Mouse (Mus musculus) midbrain, postnatal 0 days (tissue): ENCODE results near the gene Cap1. TPM values are rescaled to one million over a fixed set of nuclear protein-coding genes. Genes with fewer than 3 reads are reported as not detected.
A peak's percentile ranks its signal among the peaks of the same experiment; 100 is the strongest.

Experiments used
- ATAC-seq: fragments of 200-750 bp; cut with Nextera tagmentation; 2 replicates; pipeline ENCODE4 v1.8.0; 2017; ENCODE audit warnings: moderate number of reproducible peaks, mild to moderate bottlenecking, moderate TSS enrichment, moderate library complexity; ENCODE audit not compliant: low FRiP score
- DNase-seq: peaks from one replicate; pipeline ENCODE4 v3.0.0-alpha.2; 2015; ENCODE audit warnings: low spot score
- H3K27ac ChIP-seq: fragments of 300-500 bp; sonication (generic); 2 replicates; pipeline ENCODE4 v1.5.1; 2014; ENCODE audit warnings: low read depth, mild to moderate bottlenecking, low read length, mixed read lengths
- H3K27me3 ChIP-seq: fragments of 300-500 bp; sonication (generic); 2 replicates; pipeline ENCODE4 v1.6.1; 2014; ENCODE audit warnings: low read length, control low read depth, mixed read lengths; ENCODE audit not compliant: insufficient read depth
- H3K36me3 ChIP-seq: fragments of 300-500 bp; sonication (generic); 2 replicates; pipeline ENCODE4 v1.6.1; 2014; ENCODE audit warnings: low read length, control low read depth, mixed read lengths; ENCODE audit not compliant: insufficient read depth
- H3K4me1 ChIP-seq: fragments of 300-500 bp; sonication (generic); 2 replicates; pipeline ENCODE4 v1.6.1; 2014; ENCODE audit warnings: mild to moderate bottlenecking, control low read depth, antibody characterized with exemption, low read length, mixed read lengths; ENCODE audit not compliant: insufficient read depth
- H3K4me2 ChIP-seq: fragments of 300-500 bp; sonication (generic); 2 replicates; pipeline ENCODE4 v1.6.1; 2014; ENCODE audit warnings: low read depth, mild to moderate bottlenecking, low read length, mixed read lengths; ENCODE audit not compliant: poor library complexity, severe bottlenecking
- H3K4me3 ChIP-seq: fragments of 300-500 bp; sonication (generic); 2 replicates; pipeline ENCODE4 v1.5.1; 2014; ENCODE audit warnings: low read depth, mild to moderate bottlenecking, low read length, moderate library complexity
- H3K9ac ChIP-seq: fragments of 300-500 bp; sonication (generic); replicated peaks from 2 replicates; pipeline ENCODE4 v1.6.1; 2014; ENCODE audit warnings: mild to moderate bottlenecking, low read length, moderate library complexity, mixed read lengths; ENCODE audit not compliant: poor library complexity, severe bottlenecking
- H3K9me3 ChIP-seq: fragments of 300-500 bp; sonication (generic); 2 replicates; pipeline ENCODE4 v1.6.1; 2016; ENCODE audit warnings: low read length, control low read depth
- CTCF ChIP-seq: IDR thresholded peaks from 2 replicates; pipeline ENCODE4 v1.5.1; 2016; ENCODE audit warnings: antibody characterized with exemption, mild to moderate bottlenecking
- WGBS: fragments of 180-500 bp; shearing (Covaris S2); extraction: QIAGEN DNeasy Blood & Tissue Kit; methylation state at CpG from one replicate; pipeline ENCODE4 v1.1.7; 2014; 5-methylcytosine and 5-hydroxymethylcytosine counted together
- polyA plus RNA-seq: library from polyadenylated mRNA; unstranded; fragments of >200 nt; fragmentation: Nextera tagmentation; extraction: Ambion mirVana; gene quantifications from 2 replicates; pipeline ENCODE4 v1.2.1, GENCODE M21; 2015
- total RNA-seq: library from RNA; depleted of rRNA; stranded (reverse); fragments of >200 nt; gene quantifications from 2 replicates; pipeline ENCODE4 v1.2.3, GENCODE M21; 2014; rRNA removed

Gene Cap1
- 145 and 157 TPM in 2 replicates for total RNA-seq
- polyA plus RNA-seq: 58.9 and 60.9 TPM in 2 replicates

GRCm38 (mm10) chr4:122885768-122886578 lies at the start of gene Cap1:
Cap1 (minus strand) TSS chr4:122886056.
- peak within 1 kb of the TSS; percentile 64 for H3K4me2 ChIP-seq
- H3K36me3 ChIP-seq: no peaks in the 10 kb centered on the region
- no peak for TF ChIP-seq CTCF
- H3K9ac ChIP-seq: peak within 1 kb of the TSS; percentile 70
- H3K27ac ChIP-seq: peak within 1 kb of the TSS; percentile 98
- H3K4me3 ChIP-seq: peak within 1 kb of the TSS; percentile 72
- ATAC-seq (peak; percentile 95), DNase-seq (peak; percentile 100)
- no peaks in the 10 kb centered on the region for H3K9me3 ChIP-seq
- no peaks in the 10 kb centered on the region for H3K27me3 ChIP-seq
- WGBS: under 1% methylated on average over 49 of the region's 49 CpGs
- H3K4me1 ChIP-seq: peaks cover 7% of the 10 kb centered on the region; the same call in 1 of the 2 replicates

GRCm38 (mm10) chr4:122933857-122934256 lies 48.0 kb upstream of the Cap1 start:
- Histone ChIP-seq H3K4me1 (no peaks in the 10 kb centered on the region), H3K27me3 (no peaks in the 10 kb centered on the region), H3K27ac (no peak overlapping the region), H3K4me3 (no peak overlapping the region), H3K9ac (no peak overlapping the region), H3K9me3 (no peaks in the 10 kb centered on the region), H3K36me3 (no peaks in the 10 kb centered on the region), H3K4me2 (no peak overlapping the region)
- ATAC-seq: no peak
- 44% methylated on average over 3 of the region's 3 CpGs for WGBS
- DNase-seq: no peak
- TF ChIP-seq CTCF: no peak

- 76% methylated on average over 3 of the region's 3 CpGs for WGBS
- no peak for ATAC-seq
- no peak for TF ChIP-seq CTCF
Measured at GRCm38 (mm10) chr4:122933051-122933591, 47.3 kb upstream of the Cap1 start.

GRCm38 (mm10) chr4:122932239-122932978 lies 46.6 kb upstream of the Cap1 start:
- Histone ChIP-seq H3K27me3 (no peaks in the 10 kb centered on the region), H3K4me1 (no peaks in the 10 kb centered on the region), H3K36me3 (no peaks in the 10 kb centered on the region), H3K4me2 (no peak overlapping the region), H3K9me3 (no peaks in the 10 kb centered on the region), H3K4me3 (no peak overlapping the region), H3K9ac (no peak overlapping the region), H3K27ac (no peak overlapping the region)
- no peak for TF ChIP-seq CTCF
- ATAC-seq: no peak
- WGBS: 80% methylated on average over 8 of the region's 8 CpGs
- DNase-seq: no peak

More at GRCm38 (mm10) chr4:122933051-122933591, 47.3 kb upstream of the Cap1 start:
- Histone ChIP-seq H3K27ac (no peak overlapping the region), H3K4me3 (no peak overlapping the region), H3K9me3 (no peaks in the 10 kb centered on the region), H3K4me1 (no peaks in the 10 kb centered on the region), H3K27me3 (no peaks in the 10 kb centered on the region), H3K4me2 (no peak overlapping the region), H3K36me3 (no peaks in the 10 kb centered on the region), H3K9ac (no peak overlapping the region)
- no peak for DNase-seq

GRCm38 (mm10) chr4:122930939-122931590 lies 45.2 kb upstream of the Cap1 start:
- no peak overlapping the region for H3K9ac ChIP-seq
- no peaks in the 10 kb centered on the region for H3K27me3 ChIP-seq
- H3K36me3 ChIP-seq: no peaks in the 10 kb centered on the region
- H3K4me2 ChIP-seq: no peak overlapping the region
- no peak for ATAC-seq
- H3K4me3 ChIP-seq: no peak overlapping the region
- no peak for DNase-seq
- H3K27ac ChIP-seq: no peak overlapping the region
- no peaks in the 10 kb centered on the region for H3K9me3 ChIP-seq
- H3K4me1 ChIP-seq: no peaks in the 10 kb centered on the region
- 88% methylated on average over 2 of the region's 2 CpGs for WGBS
- TF ChIP-seq CTCF: no peak
